Mouse (Mus musculus) kidney, embryonic 16.5 days (tissue): Measurements from ENCODE around the gene Nfam1. TPM values are rescaled to one million over a fixed set of nuclear protein-coding genes. Genes with fewer than 3 reads are reported as not detected.

Source experiments
- ATAC-seq: fragments of 200-750 bp; cut with Nextera tagmentation; 2 replicates; pipeline ENCODE4 v1.8.0; 2017; ENCODE audit warnings: moderate TSS enrichment; ENCODE audit not compliant: low FRiP score, low TSS enrichment
- H3K27ac ChIP-seq: fragments of 300-500 bp; sonication (generic); 2 replicates; pipeline ENCODE4 v1.5.1; 2014; ENCODE audit warnings: low read length
- H3K27me3 ChIP-seq: fragments of 300-500 bp; sonication (generic); 2 replicates; pipeline ENCODE4 v1.6.1; 2014; ENCODE audit warnings: low read length, control low read depth, mixed read lengths; ENCODE audit not compliant: insufficient read depth
- H3K36me3 ChIP-seq: fragments of 300-500 bp; sonication (generic); 2 replicates; pipeline ENCODE4 v1.6.1; 2014; ENCODE audit warnings: low read length, control low read depth, mixed read lengths; ENCODE audit not compliant: insufficient read depth
- H3K4me1 ChIP-seq: fragments of 300-500 bp; sonication (generic); 2 replicates; pipeline ENCODE4 v1.6.1; 2014; ENCODE audit warnings: low read length, control low read depth, mixed read lengths; ENCODE audit not compliant: insufficient read depth
- H3K4me2 ChIP-seq: fragments of 300-500 bp; sonication (generic); replicated peaks from 2 replicates; pipeline ENCODE4 v1.6.1; 2014; ENCODE audit warnings: low read depth, low read length
- H3K4me3 ChIP-seq: fragments of 300-500 bp; sonication (generic); 2 replicates; pipeline ENCODE4 v1.5.1; 2014; ENCODE audit warnings: mild to moderate bottlenecking, low read length
- H3K9ac ChIP-seq: fragments of 300-500 bp; sonication (generic); replicated peaks from 2 replicates; pipeline ENCODE4 v1.6.1; 2014; ENCODE audit warnings: low read length
- H3K9me3 ChIP-seq: fragments of 300-500 bp; sonication (generic); 2 replicates; pipeline ENCODE4 v1.6.1; 2016; ENCODE audit warnings: low read length, control low read depth
- WGBS: fragments of 180-500 bp; shearing (Covaris S2); extraction: QIAGEN DNeasy Blood & Tissue Kit; methylation state at CpG from one replicate; pipeline ENCODE4 v1.1.7; 2014; 5-methylcytosine and 5-hydroxymethylcytosine counted together
- polyA plus RNA-seq: library from polyadenylated mRNA; unstranded; fragments of >200 nt; fragmentation: Nextera tagmentation; extraction: Ambion mirVana; gene quantifications from 2 replicates; pipeline ENCODE4 v1.2.1, GENCODE M21; 2015

Nfam1 gene
- polyA plus RNA-seq, 1 experiment from 2014 or later: 3.3 TPM

DNA sequence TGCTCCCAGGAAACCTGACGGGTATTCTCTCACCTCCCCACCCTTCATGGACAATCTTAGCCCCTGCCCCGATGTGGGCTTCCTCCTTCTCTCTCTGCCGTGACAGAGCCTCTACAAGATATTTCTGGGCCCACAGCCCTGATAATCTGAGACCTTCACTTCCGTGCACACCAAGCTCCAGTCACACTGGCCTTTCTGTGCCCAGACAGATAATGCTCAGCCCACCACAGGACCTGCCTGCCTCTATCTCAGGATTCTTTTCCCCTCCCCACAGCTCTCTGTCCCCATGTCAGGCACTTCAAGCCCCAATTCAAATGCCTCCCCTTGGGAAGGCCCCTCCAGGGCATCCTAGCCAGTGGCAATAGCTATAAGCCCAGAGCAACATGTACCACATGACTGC is 76.4 kb downstream of the Nfam1 start:
- Histone ChIP-seq H3K9ac (no peak overlapping the region), H3K27me3 (peaks cover 31% of the 10 kb centered on the region), H3K4me3 (no peak overlapping the region), H3K4me2 (no peak overlapping the region), H3K36me3 (no peaks in the 10 kb centered on the region), H3K4me1 (peaks cover 66% of the 10 kb centered on the region), H3K9me3 (no peaks in the 10 kb centered on the region), H3K27ac (no peak overlapping the region)
- no peak for ATAC-seq
- 60% methylated on average over 4 of the region's 4 CpGs for WGBS

- Histone ChIP-seq H3K4me1 (peaks cover 62% of the 10 kb centered on the region), H3K9ac (no peak overlapping the region), H3K27me3 (peaks cover 35% of the 10 kb centered on the region), H3K9me3 (no peaks in the 10 kb centered on the region), H3K4me3 (no peak overlapping the region), H3K27ac (no peak overlapping the region), H3K4me2 (no peak overlapping the region), H3K36me3 (no peaks in the 10 kb centered on the region)
- 85% methylated on average over 3 of the region's 3 CpGs for WGBS
- no peak for ATAC-seq
Observed at GRCm38 (mm10) chr15:82956310-82956709, 76.8 kb downstream of the Nfam1 start.

DNA sequence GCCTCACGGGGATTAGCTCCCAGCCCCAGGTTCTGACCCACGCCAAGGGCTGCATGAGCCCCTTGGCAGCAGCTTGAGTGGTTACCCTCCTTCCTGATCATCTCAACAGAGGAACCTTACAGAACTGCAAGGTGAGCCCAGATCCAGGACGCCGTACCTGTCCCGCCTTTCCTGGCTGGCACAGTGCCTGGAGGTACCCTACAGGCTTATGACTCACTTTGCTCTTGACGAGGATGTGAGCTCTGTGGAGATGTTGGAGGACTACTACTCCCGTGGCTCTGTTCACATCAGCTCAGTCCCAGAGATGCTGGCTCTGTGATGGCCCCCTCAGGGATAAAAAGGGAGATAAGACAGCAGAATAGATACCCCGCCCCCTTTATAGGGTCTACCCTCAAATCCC is 77.8 kb downstream of the Nfam1 start:
- H3K36me3 ChIP-seq: no peaks in the 10 kb centered on the region
- peaks cover 41% of the 10 kb centered on the region for H3K27me3 ChIP-seq
- WGBS: 86% methylated on average over 8 of the region's 8 CpGs
- H3K4me2 ChIP-seq: no peak overlapping the region
- H3K4me1 ChIP-seq: peaks cover 51% of the 10 kb centered on the region
- H3K27ac ChIP-seq: no peak overlapping the region
- no peak overlapping the region for H3K9ac ChIP-seq
- no peaks in the 10 kb centered on the region for H3K9me3 ChIP-seq
- no peak overlapping the region for H3K4me3 ChIP-seq
- no peak for ATAC-seq

GRCm38 (mm10) chr15:82954034-82954433 is 79.1 kb downstream of the Nfam1 start:
- no peaks in the 10 kb centered on the region for H3K36me3 ChIP-seq
- no peak overlapping the region for H3K4me3 ChIP-seq
- no peak overlapping the region for H3K9ac ChIP-seq
- no peak overlapping the region for H3K27ac ChIP-seq
- H3K27me3 ChIP-seq: peaks cover 33% of the 10 kb centered on the region
- no peak for ATAC-seq
- 68% methylated on average over 5 of the region's 5 CpGs for WGBS
- peaks cover 39% of the 10 kb centered on the region for H3K4me1 ChIP-seq
- H3K4me2 ChIP-seq: no peak overlapping the region
- no peaks in the 10 kb centered on the region for H3K9me3 ChIP-seq

DNA sequence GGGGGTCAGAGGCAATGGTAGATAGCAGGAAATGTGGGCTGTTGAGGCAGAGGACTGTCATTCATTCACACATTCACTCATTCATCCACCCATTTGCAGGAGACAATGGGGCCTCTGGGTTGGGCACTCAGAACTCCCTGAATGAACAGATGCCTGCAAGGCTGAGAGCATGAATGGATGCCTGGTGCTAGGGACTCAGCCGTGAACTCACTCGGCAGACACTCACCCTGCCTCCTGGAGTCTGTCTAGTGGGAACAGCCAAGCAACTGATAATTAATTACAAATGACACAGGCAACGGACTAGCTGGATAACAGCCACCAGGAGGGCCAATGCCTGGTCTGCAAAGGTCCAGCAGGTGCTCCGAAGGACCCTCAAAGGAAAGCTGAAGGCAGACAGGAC is 80.0 kb downstream of the Nfam1 start:
- H3K4me1 ChIP-seq: peaks cover 29% of the 10 kb centered on the region
- H3K4me2 ChIP-seq: no peak overlapping the region
- H3K9ac ChIP-seq: no peak overlapping the region
- H3K36me3 ChIP-seq: no peaks in the 10 kb centered on the region
- H3K4me3 ChIP-seq: no peak overlapping the region
- no peaks in the 10 kb centered on the region for H3K9me3 ChIP-seq
- ATAC-seq: no peak
- no peak overlapping the region for H3K27ac ChIP-seq
- 33% methylated on average over 4 of the region's 4 CpGs for WGBS
- H3K27me3 ChIP-seq: peaks cover 33% of the 10 kb centered on the region

DNA sequence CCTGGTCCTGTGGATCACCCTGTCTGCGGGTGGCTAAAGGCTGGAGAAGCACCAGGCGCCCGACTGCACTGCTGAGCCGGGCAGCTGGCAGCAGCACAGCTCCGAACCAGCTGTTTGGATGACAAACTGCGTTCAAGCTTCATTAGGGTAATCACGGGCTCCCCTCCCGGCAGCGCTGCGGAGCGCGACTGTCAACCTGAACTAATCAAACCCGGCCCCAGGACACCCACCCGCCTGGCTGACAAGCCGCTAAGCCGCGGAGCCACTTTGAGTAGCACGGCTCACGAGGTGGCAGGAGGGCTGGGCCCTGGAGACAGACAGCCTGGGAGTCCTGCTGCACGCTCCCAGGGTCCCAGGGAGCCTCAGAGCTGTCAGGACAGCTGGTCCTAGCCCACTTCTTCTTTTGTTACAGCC is 80.8 kb downstream of the Nfam1 start:
- H3K36me3 ChIP-seq: no peaks in the 10 kb centered on the region
- H3K4me3 ChIP-seq: no peak overlapping the region
- H3K4me1 ChIP-seq: peaks cover 22% of the 10 kb centered on the region
- peaks cover 33% of the 10 kb centered on the region for H3K27me3 ChIP-seq
- no peak for ATAC-seq
- no peaks in the 10 kb centered on the region for H3K9me3 ChIP-seq
- no peak overlapping the region for H3K9ac ChIP-seq
- no peak overlapping the region for H3K4me2 ChIP-seq
- WGBS: 13% methylated on average over 20 of the region's 20 CpGs
- H3K27ac ChIP-seq: no peak overlapping the region

GRCm38 (mm10) chr15:82950246-82950645 is 82.9 kb downstream of the Nfam1 start:
- Histone ChIP-seq H3K27me3 (peaks cover 33% of the 10 kb centered on the region), H3K4me1 (peaks cover 13% of the 10 kb centered on the region), H3K36me3 (no peaks in the 10 kb centered on the region), H3K9me3 (no peaks in the 10 kb centered on the region), H3K27ac (no peak overlapping the region), H3K4me2 (no peak overlapping the region), H3K4me3 (no peak overlapping the region), H3K9ac (no peak overlapping the region)
- WGBS: 61% methylated on average over 8 of the region's 8 CpGs
- ATAC-seq: no peak

DNA sequence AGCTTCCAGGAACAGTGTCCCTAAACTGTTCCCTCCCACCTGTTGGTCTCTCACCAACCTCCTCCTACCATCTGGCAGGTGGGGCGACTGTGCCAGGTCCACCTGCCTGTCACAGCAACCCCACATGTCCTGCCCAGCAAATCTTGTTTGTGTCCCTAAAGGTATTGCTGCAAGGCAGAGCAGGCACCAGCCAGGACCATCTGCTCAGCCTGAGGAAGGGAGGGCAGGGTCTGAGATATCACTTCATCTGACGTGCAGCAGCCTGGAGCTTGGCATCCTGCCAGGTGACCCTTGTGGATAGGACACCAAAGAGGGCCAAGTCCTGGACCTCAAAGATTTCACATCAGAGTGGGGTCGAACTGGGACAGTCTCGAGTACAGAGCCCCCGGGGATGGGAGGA is 85.7 kb downstream of the Nfam1 start:
- Histone ChIP-seq H3K9ac (no peak overlapping the region), H3K27me3 (peaks cover 15% of the 10 kb centered on the region; the same call in 1 of the 2 replicates), H3K4me1 (peaks cover 5% of the 10 kb centered on the region), H3K4me3 (no peak overlapping the region), H3K27ac (no peak overlapping the region), H3K4me2 (no peak overlapping the region), H3K36me3 (no peaks in the 10 kb centered on the region), H3K9me3 (no peaks in the 10 kb centered on the region)
- no peak for ATAC-seq
- 41% methylated on average over 5 of the region's 5 CpGs for WGBS

DNA sequence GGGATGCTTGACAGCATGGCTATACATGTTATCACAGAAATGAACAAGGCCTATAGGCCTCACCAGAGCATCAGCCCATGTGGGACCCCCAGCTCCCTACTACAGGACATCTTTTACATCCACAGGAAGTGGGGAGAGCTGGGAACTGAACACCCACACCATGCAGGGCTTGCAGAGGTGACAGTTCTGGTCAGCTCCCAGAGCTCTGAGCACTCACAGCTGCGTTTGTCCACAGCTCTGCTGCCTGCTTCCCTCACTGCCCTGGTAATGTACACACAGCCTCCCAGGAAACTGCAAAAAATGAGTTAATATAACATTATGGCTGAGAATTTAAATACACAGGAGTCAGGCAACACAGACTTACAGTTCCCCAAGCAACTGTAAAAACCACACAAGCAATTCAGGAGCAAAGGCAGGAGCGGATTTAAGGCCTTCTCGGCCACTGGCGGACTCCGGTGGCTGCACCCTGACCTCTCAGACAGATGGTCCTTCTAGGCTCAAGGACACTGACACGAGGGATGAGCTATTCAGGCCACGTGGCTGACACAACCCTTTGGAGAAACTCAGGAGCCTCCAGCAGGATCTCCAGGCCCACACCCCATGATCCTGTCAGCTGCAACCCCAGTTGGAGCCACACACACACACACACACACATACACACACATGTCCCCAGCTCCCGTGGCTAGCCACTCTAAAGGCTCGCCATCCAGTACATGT is 88.5 kb downstream of the Nfam1 start:
- Histone ChIP-seq H3K4me2 (no peak overlapping the region), H3K9me3 (no peaks in the 10 kb centered on the region), H3K27me3 (no peaks in the 10 kb centered on the region; the same call in 1 of the 2 replicates), H3K9ac (no peak overlapping the region), H3K36me3 (no peaks in the 10 kb centered on the region), H3K4me1 (peaks cover 17% of the 10 kb centered on the region), H3K27ac (no peak overlapping the region), H3K4me3 (no peak overlapping the region)
- ATAC-seq: no peak
- WGBS: 50% methylated on average over 9 of the region's 9 CpGs
